Mouse (Mus musculus): ENCODE results near the gene Ifngr2. TPM values are rescaled to one million over a fixed set of nuclear protein-coding genes. Genes with fewer than 3 reads are reported as not detected.

The Ifngr2 gene
- polyA plus RNA-seq, 1 experiment from 2014 or later = 65.3 TPM

GRCm38 (mm10) chr16:91582307-91582706, 35.4 kb downstream of the Ifngr2 start:
- H3K27me3 ChIP-seq (replicated peaks; ENCODE audit: control insufficient read depth, insufficient read depth, low read length) = no peaks in the 10 kb centered on the region
- no peak for DNase-seq (ENCODE audit: low spot score)
- ATAC-seq (replicated peaks; ENCODE audit: low FRiP score, low TSS enrichment, low read depth) = no peak
- H3K4me3 ChIP-seq (ENCODE audit: low read depth, low read length) = no peak overlapping the region
- H3K9ac ChIP-seq (ENCODE audit: low read length) = no peak overlapping the region
- H3K4me2 ChIP-seq (ENCODE audit: low read length) = no peak overlapping the region
- H3K36me3 ChIP-seq (ENCODE audit: control insufficient read depth, insufficient read depth, low read length) = peaks cover 14% of the 10 kb centered on the region
- WGBS = 71% methylated on average over 2 of the region's 2 CpGs
- H3K27ac ChIP-seq (ENCODE audit: low read depth) = no peak overlapping the region
- H3K4me1 ChIP-seq (replicated peaks; ENCODE audit: control insufficient read depth, insufficient read depth, low read length) = no peaks in the 10 kb centered on the region
- H3K9me3 ChIP-seq (ENCODE audit: control insufficient read depth, low read length) = no peaks in the 10 kb centered on the region

- ATAC-seq (replicated peaks; ENCODE audit: low FRiP score, low TSS enrichment, low read depth) (no peak), DNase-seq (ENCODE audit: low spot score) (no peak)
- H3K27ac ChIP-seq (ENCODE audit: low read depth) = no peak overlapping the region
- 86% methylated on average over 5 of the region's 5 CpGs for WGBS
- H3K27me3 ChIP-seq (replicated peaks; ENCODE audit: control insufficient read depth, insufficient read depth, low read length) = no peaks in the 10 kb centered on the region
- H3K4me1 ChIP-seq (replicated peaks; ENCODE audit: control insufficient read depth, insufficient read depth, low read length) = no peaks in the 10 kb centered on the region
- peaks cover 12% of the 10 kb centered on the region for H3K36me3 ChIP-seq (ENCODE audit: control insufficient read depth, insufficient read depth, low read length)
- H3K9me3 ChIP-seq (ENCODE audit: control insufficient read depth, low read length) = no peaks in the 10 kb centered on the region
- no peak overlapping the region for H3K4me3 ChIP-seq (ENCODE audit: low read depth, low read length)
- no peak overlapping the region for H3K9ac ChIP-seq (ENCODE audit: low read length)
- no peak overlapping the region for H3K4me2 ChIP-seq (ENCODE audit: low read length)
Measured at GRCm38 (mm10) chr16:91585617-91586016, 38.7 kb downstream of the Ifngr2 start.

- Histone ChIP-seq H3K9ac (ENCODE audit: low read length) (no peak overlapping the region), H3K27me3 (replicated peaks; ENCODE audit: control insufficient read depth, insufficient read depth, low read length) (no peaks in the 10 kb centered on the region), H3K4me1 (replicated peaks; ENCODE audit: control insufficient read depth, insufficient read depth, low read length) (no peaks in the 10 kb centered on the region), H3K4me2 (ENCODE audit: low read length) (no peak overlapping the region), H3K36me3 (ENCODE audit: control insufficient read depth, insufficient read depth, low read length) (peaks cover 10% of the 10 kb centered on the region), H3K9me3 (ENCODE audit: control insufficient read depth, low read length) (no peaks in the 10 kb centered on the region), H3K4me3 (ENCODE audit: low read depth, low read length) (no peak overlapping the region), H3K27ac (ENCODE audit: low read depth) (no peak overlapping the region)
- no peak for ATAC-seq (replicated peaks; ENCODE audit: low FRiP score, low TSS enrichment, low read depth)
- 89% methylated on average over 6 of the region's 6 CpGs for WGBS
- no peak for DNase-seq (ENCODE audit: low spot score)
Measured at GRCm38 (mm10) chr16:91586244-91586643, 39.4 kb downstream of the Ifngr2 start.

- no peak overlapping the region for H3K4me2 ChIP-seq (ENCODE audit: low read length)
- no peak for ATAC-seq (replicated peaks; ENCODE audit: low FRiP score, low TSS enrichment, low read depth)
- peaks cover 7% of the 10 kb centered on the region; the same call in 1 of the 2 replicates for H3K36me3 ChIP-seq (ENCODE audit: control insufficient read depth, insufficient read depth, low read length)
- no peak overlapping the region for H3K9ac ChIP-seq (ENCODE audit: low read length)
- no peaks in the 10 kb centered on the region for H3K9me3 ChIP-seq (ENCODE audit: control insufficient read depth, low read length)
- H3K27ac ChIP-seq (ENCODE audit: low read depth) = no peak overlapping the region
- no peak overlapping the region for H3K4me3 ChIP-seq (ENCODE audit: low read depth, low read length)
- no peak for DNase-seq (ENCODE audit: low spot score)
- WGBS = 75% methylated on average over 6 of the region's 6 CpGs
- no peaks in the 10 kb centered on the region for H3K27me3 ChIP-seq (replicated peaks; ENCODE audit: control insufficient read depth, insufficient read depth, low read length)
- peaks cover 9% of the 10 kb centered on the region; the same call in 1 of the 2 replicates for H3K4me1 ChIP-seq (replicated peaks; ENCODE audit: control insufficient read depth, insufficient read depth, low read length)
Measured at GRCm38 (mm10) chr16:91587730-91588453, 41.0 kb downstream of the Ifngr2 start.

GRCm38 (mm10) chr16:91588703-91589102, 41.8 kb downstream of the Ifngr2 start:
- H3K4me2 ChIP-seq (ENCODE audit: low read length) = no peak overlapping the region
- no peak overlapping the region for H3K27ac ChIP-seq (ENCODE audit: low read depth)
- no peak overlapping the region for H3K4me3 ChIP-seq (ENCODE audit: low read depth, low read length)
- peaks cover 7% of the 10 kb centered on the region; the same call in 1 of the 2 replicates for H3K36me3 ChIP-seq (ENCODE audit: control insufficient read depth, insufficient read depth, low read length)
- H3K9me3 ChIP-seq (ENCODE audit: control insufficient read depth, low read length) = no peaks in the 10 kb centered on the region
- DNase-seq (ENCODE audit: low spot score) (no peak), ATAC-seq (replicated peaks; ENCODE audit: low FRiP score, low TSS enrichment, low read depth) (no peak)
- WGBS = 91% methylated on average over 3 of the region's 3 CpGs
- no peaks in the 10 kb centered on the region for H3K27me3 ChIP-seq (replicated peaks; ENCODE audit: control insufficient read depth, insufficient read depth, low read length)
- no peak overlapping the region for H3K9ac ChIP-seq (ENCODE audit: low read length)
- peaks cover 9% of the 10 kb centered on the region; the same call in 1 of the 2 replicates for H3K4me1 ChIP-seq (replicated peaks; ENCODE audit: control insufficient read depth, insufficient read depth, low read length)

- Histone ChIP-seq H3K4me2 (ENCODE audit: low read length) (0 out of 2 replicates have a peak overlapping the region, but pooled peaks have one; percentile 3), H3K27ac (ENCODE audit: low read depth) (0 out of 2 replicates have a peak overlapping the region, but pooled peaks have one; percentile 33), H3K4me1 (replicated peaks; ENCODE audit: control insufficient read depth, insufficient read depth, low read length) (peaks cover 15% of the 10 kb centered on the region), H3K27me3 (replicated peaks; ENCODE audit: control insufficient read depth, insufficient read depth, low read length) (no peaks in the 10 kb centered on the region), H3K36me3 (ENCODE audit: control insufficient read depth, insufficient read depth, low read length) (no peaks in the 10 kb centered on the region), H3K9me3 (ENCODE audit: control insufficient read depth, low read length) (no peaks in the 10 kb centered on the region), H3K4me3 (ENCODE audit: low read depth, low read length) (no peak overlapping the region), H3K9ac (ENCODE audit: low read length) (no peak overlapping the region)
- DNase-seq (ENCODE audit: low spot score) (no peak), ATAC-seq (replicated peaks; ENCODE audit: low FRiP score, low TSS enrichment, low read depth) (no peak)
- 35% methylated on average over 8 of the region's 8 CpGs for WGBS
Measured at GRCm38 (mm10) chr16:91592162-91592561, 45.3 kb downstream of the Ifngr2 start.

GRCm38 (mm10) chr16:91593262-91593661, 46.4 kb downstream of the Ifngr2 start:
- DNase-seq (ENCODE audit: low spot score) = no peak
- no peak for ATAC-seq (replicated peaks; ENCODE audit: low FRiP score, low TSS enrichment, low read depth)
- Histone ChIP-seq H3K4me2 (ENCODE audit: low read length) (no peak overlapping the region), H3K9ac (ENCODE audit: low read length) (no peak overlapping the region), H3K36me3 (ENCODE audit: control insufficient read depth, insufficient read depth, low read length) (no peaks in the 10 kb centered on the region), H3K27ac (ENCODE audit: low read depth) (no peak overlapping the region), H3K4me1 (replicated peaks; ENCODE audit: control insufficient read depth, insufficient read depth, low read length) (peaks cover 15% of the 10 kb centered on the region), H3K27me3 (replicated peaks; ENCODE audit: control insufficient read depth, insufficient read depth, low read length) (no peaks in the 10 kb centered on the region), H3K9me3 (ENCODE audit: control insufficient read depth, low read length) (no peaks in the 10 kb centered on the region), H3K4me3 (ENCODE audit: low read depth, low read length) (no peak overlapping the region)
- 73% methylated on average over 3 of the region's 3 CpGs for WGBS

- H3K9ac ChIP-seq (ENCODE audit: low read length) = no peak overlapping the region
- no peak for DNase-seq (ENCODE audit: low spot score)
- H3K4me2 ChIP-seq (ENCODE audit: low read length) = no peak overlapping the region
- no peaks in the 10 kb centered on the region for H3K27me3 ChIP-seq (replicated peaks; ENCODE audit: control insufficient read depth, insufficient read depth, low read length)
- no peak for ATAC-seq (replicated peaks; ENCODE audit: low FRiP score, low TSS enrichment, low read depth)
- H3K27ac ChIP-seq (ENCODE audit: low read depth) = no peak overlapping the region
- H3K9me3 ChIP-seq (ENCODE audit: control insufficient read depth, low read length) = no peaks in the 10 kb centered on the region
- WGBS = 85% methylated on average over 6 of the region's 6 CpGs
- H3K4me3 ChIP-seq (ENCODE audit: low read depth, low read length) = no peak overlapping the region
- H3K4me1 ChIP-seq (replicated peaks; ENCODE audit: control insufficient read depth, insufficient read depth, low read length) = peaks cover 15% of the 10 kb centered on the region
- no peaks in the 10 kb centered on the region for H3K36me3 ChIP-seq (ENCODE audit: control insufficient read depth, insufficient read depth, low read length)
Measured at GRCm38 (mm10) chr16:91595076-91595475, 48.2 kb downstream of the Ifngr2 start.

GRCm38 (mm10) chr16:91596397-91596778, 49.5 kb downstream of the Ifngr2 start:
- Histone ChIP-seq H3K9me3 (ENCODE audit: control insufficient read depth, low read length) (no peaks in the 10 kb centered on the region), H3K4me3 (ENCODE audit: low read depth, low read length) (peak overlapping the region; percentile 83), H3K36me3 (ENCODE audit: control insufficient read depth, insufficient read depth, low read length) (no peaks in the 10 kb centered on the region), H3K4me2 (ENCODE audit: low read length) (peak overlapping the region; percentile 92), H3K4me1 (replicated peaks; ENCODE audit: control insufficient read depth, insufficient read depth, low read length) (peaks cover 16% of the 10 kb centered on the region), H3K27me3 (replicated peaks; ENCODE audit: control insufficient read depth, insufficient read depth, low read length) (no peaks in the 10 kb centered on the region), H3K9ac (ENCODE audit: low read length) (no peak overlapping the region), H3K27ac (ENCODE audit: low read depth) (no peak overlapping the region)
- WGBS = 15% methylated on average over 9 of the region's 9 CpGs
- ATAC-seq (replicated peaks; ENCODE audit: low FRiP score, low TSS enrichment, low read depth) (no peak), DNase-seq (ENCODE audit: low spot score) (no peak)
